Mouse (Mus musculus) intestine, embryonic 16.5 days (tissue): ENCODE measurements around the gene Slc8b1. TPM values are rescaled to one million over a fixed set of nuclear protein-coding genes. Genes with fewer than 3 reads are reported as not detected.

Experiments used
- ATAC-seq: fragments of 200-750 bp; cut with Nextera tagmentation; 2 replicates; pipeline ENCODE4 v1.8.0; 2017; ENCODE audit warnings: moderate TSS enrichment, moderate library complexity
- H3K27ac ChIP-seq: fragments of 300-500 bp; sonication (generic); 2 replicates; pipeline ENCODE4 v1.5.1; 2014; ENCODE audit warnings: mild to moderate bottlenecking, low read length
- H3K27me3 ChIP-seq: fragments of 300-500 bp; sonication (generic); replicated peaks from 2 replicates; pipeline ENCODE4 v1.6.1; 2014; ENCODE audit warnings: low read length, control low read depth, mixed read lengths; ENCODE audit not compliant: control insufficient read depth, insufficient read depth
- H3K36me3 ChIP-seq: fragments of 300-500 bp; sonication (generic); 2 replicates; pipeline ENCODE4 v1.6.1; 2014; ENCODE audit warnings: low read length, control low read depth; ENCODE audit not compliant: control insufficient read depth, insufficient read depth
- H3K4me1 ChIP-seq: fragments of 300-500 bp; sonication (generic); 2 replicates; pipeline ENCODE4 v1.6.1; 2014; ENCODE audit warnings: low read length, control low read depth, mixed read lengths; ENCODE audit not compliant: control insufficient read depth, insufficient read depth
- H3K4me2 ChIP-seq: fragments of 300-500 bp; sonication (generic); 2 replicates; pipeline ENCODE4 v1.6.1; 2014; ENCODE audit warnings: low read depth, low read length, control low read depth
- H3K4me3 ChIP-seq: fragments of 300-500 bp; sonication (generic); 2 replicates; pipeline ENCODE4 v1.5.1; 2014; ENCODE audit warnings: mild to moderate bottlenecking, low read length
- H3K9ac ChIP-seq: fragments of 300-500 bp; sonication (generic); 2 replicates; pipeline ENCODE4 v1.6.1; 2014; ENCODE audit warnings: low read depth, low read length
- H3K9me3 ChIP-seq: fragments of 300-500 bp; sonication (generic); 2 replicates; pipeline ENCODE4 v1.6.1; 2016; ENCODE audit warnings: low read length, control low read depth; ENCODE audit not compliant: control insufficient read depth
- WGBS: fragments of 180-500 bp; shearing (Covaris S2); extraction: QIAGEN DNeasy Blood & Tissue Kit; methylation state at CpG from one replicate; pipeline ENCODE4 v1.1.7; 2014; 5-methylcytosine and 5-hydroxymethylcytosine counted together
- polyA plus RNA-seq: library from polyadenylated mRNA; unstranded; fragments of >200 nt; fragmentation: Nextera tagmentation; extraction: Ambion mirVana; gene quantifications from 2 replicates; pipeline ENCODE4 v1.2.1, GENCODE M21; 2015

Gene Slc8b1
- polyA plus RNA-seq, 1 experiment from 2014 or later, result 6.9 TPM

- no peak for ATAC-seq
- Histone ChIP-seq H3K36me3 (no peaks in the 10 kb centered on the region), H3K9ac (no peak overlapping the region), H3K4me2 (no peak overlapping the region), H3K27me3 (no peaks in the 10 kb centered on the region), H3K4me1 (peaks cover 53% of the 10 kb centered on the region), H3K27ac (no peak overlapping the region), H3K4me3 (no peak overlapping the region), H3K9me3 (no peaks in the 10 kb centered on the region)
- 86% methylated on average over 9 of the region's 9 CpGs for WGBS
These were observed 3.2 kb downstream of the Slc8b1 start for GRCm38 (mm10) chr5:120514031-120514677.

DNA sequence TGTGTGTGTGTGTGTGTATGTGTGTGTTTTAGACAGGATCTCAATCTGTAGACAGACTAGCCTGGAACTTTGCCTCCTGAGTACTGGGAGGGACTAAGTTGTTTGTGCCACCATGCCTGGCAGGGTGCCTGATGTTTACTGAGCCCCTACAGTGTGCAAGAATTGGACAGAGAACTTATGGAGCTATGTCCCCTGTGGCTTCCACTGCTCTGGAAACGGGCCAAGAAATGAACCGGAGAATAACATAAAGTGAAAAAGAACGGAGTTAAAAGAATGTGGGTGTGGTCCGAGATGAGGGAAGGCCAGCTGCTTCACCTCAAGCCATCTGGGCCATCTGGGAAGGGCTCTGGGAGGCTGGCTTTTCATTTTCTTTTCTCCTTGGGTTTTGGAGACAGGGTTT is 3.8 kb downstream of the Slc8b1 start:
- H3K9ac ChIP-seq, result no peak overlapping the region
- no peaks in the 10 kb centered on the region for H3K9me3 ChIP-seq
- H3K27me3 ChIP-seq, result no peaks in the 10 kb centered on the region
- peak; percentile 14 for ATAC-seq
- H3K27ac ChIP-seq, result no peak overlapping the region
- H3K4me3 ChIP-seq, result no peak overlapping the region
- H3K4me1 ChIP-seq, result peaks cover 53% of the 10 kb centered on the region
- no peak overlapping the region for H3K4me2 ChIP-seq
- WGBS, result 7% methylated on average over 4 of the region's 4 CpGs
- H3K36me3 ChIP-seq, result no peaks in the 10 kb centered on the region

- Histone ChIP-seq H3K4me3 (no peak overlapping the region), H3K27me3 (no peaks in the 10 kb centered on the region), H3K36me3 (no peaks in the 10 kb centered on the region), H3K4me1 (peaks cover 53% of the 10 kb centered on the region), H3K27ac (no peak overlapping the region; the same call in 1 of the 2 replicates), H3K9me3 (no peaks in the 10 kb centered on the region), H3K9ac (no peak overlapping the region), H3K4me2 (no peak overlapping the region)
- 75% methylated on average over 7 of the region's 7 CpGs for WGBS
- no peak for ATAC-seq
These were observed 4.5 kb downstream of the Slc8b1 start for GRCm38 (mm10) chr5:120515451-120515850.

GRCm38 (mm10) chr5:120516221-120516984 is 5.4 kb downstream of the Slc8b1 start:
- Histone ChIP-seq H3K27ac (peak overlapping the region; percentile 41; the same call in 1 of the 2 replicates), H3K4me2 (no peak overlapping the region), H3K4me3 (no peak overlapping the region), H3K9me3 (no peaks in the 10 kb centered on the region), H3K36me3 (no peaks in the 10 kb centered on the region), H3K27me3 (no peaks in the 10 kb centered on the region), H3K9ac (peak overlapping the region; percentile 33; the same call in 1 of the 2 replicates), H3K4me1 (peaks cover 51% of the 10 kb centered on the region)
- WGBS, result 56% methylated on average over 15 of the region's 15 CpGs
- 0 out of 2 replicates have a peak, but pooled peaks have one; percentile 10 for ATAC-seq

GRCm38 (mm10) chr5:120517552-120517951 is 6.6 kb downstream of the Slc8b1 start:
- Histone ChIP-seq H3K27ac (no peak overlapping the region), H3K27me3 (no peaks in the 10 kb centered on the region), H3K9ac (no peak overlapping the region), H3K9me3 (no peaks in the 10 kb centered on the region), H3K4me3 (no peak overlapping the region), H3K36me3 (no peaks in the 10 kb centered on the region), H3K4me2 (no peak overlapping the region), H3K4me1 (peaks cover 43% of the 10 kb centered on the region)
- WGBS, result 47% methylated on average over 9 of the region's 9 CpGs
- ATAC-seq, result no peak

- no peak for ATAC-seq
- no peak overlapping the region for H3K27ac ChIP-seq
- H3K4me3 ChIP-seq, result no peak overlapping the region
- no peaks in the 10 kb centered on the region for H3K27me3 ChIP-seq
- 77% methylated on average over 3 of the region's 3 CpGs for WGBS
- no peaks in the 10 kb centered on the region for H3K9me3 ChIP-seq
- no peak overlapping the region for H3K4me2 ChIP-seq
- 0 out of 2 replicates have a peak, but pooled peaks cover under 1% of the 10 kb centered on the region for H3K4me1 ChIP-seq
- no peak overlapping the region for H3K9ac ChIP-seq
- H3K36me3 ChIP-seq, result no peaks in the 10 kb centered on the region
These were observed 11.7 kb downstream of the Slc8b1 start for GRCm38 (mm10) chr5:120522649-120523048.

DNA sequence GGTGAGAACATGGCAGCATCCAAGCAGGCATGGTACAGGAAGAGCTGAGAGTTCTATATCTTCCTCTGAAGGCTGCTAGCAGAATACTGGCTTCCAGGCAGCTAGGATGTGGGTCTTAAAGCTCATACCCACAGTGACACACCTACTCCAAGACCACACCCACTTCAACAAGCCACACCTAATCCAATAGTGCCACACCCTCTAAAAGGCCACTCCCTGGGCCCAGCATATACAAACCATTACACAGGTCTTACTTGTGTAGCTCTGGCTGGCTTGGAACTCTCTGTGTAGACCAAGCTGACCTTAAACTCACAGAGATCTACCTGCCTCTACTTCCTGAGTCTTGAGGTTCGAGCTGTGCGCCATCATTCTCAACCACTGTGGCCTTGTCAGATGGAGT is 13.8 kb downstream of the Slc8b1 start:
- H3K27ac ChIP-seq, result no peak overlapping the region
- no peak for ATAC-seq
- H3K4me2 ChIP-seq, result no peak overlapping the region
- no peaks in the 10 kb centered on the region for H3K4me1 ChIP-seq
- no peaks in the 10 kb centered on the region for H3K9me3 ChIP-seq
- no peak overlapping the region for H3K4me3 ChIP-seq
- no peak overlapping the region for H3K9ac ChIP-seq
- H3K27me3 ChIP-seq, result no peaks in the 10 kb centered on the region
- WGBS, result 97% methylated on average over 2 of the region's 2 CpGs
- no peaks in the 10 kb centered on the region for H3K36me3 ChIP-seq

- no peaks in the 10 kb centered on the region for H3K27me3 ChIP-seq
- WGBS, result 32% methylated on average over 5 of the region's 5 CpGs
- no peak overlapping the region for H3K27ac ChIP-seq
- ATAC-seq, result peak; percentile 54; the same call in 1 of the 2 replicates
- H3K36me3 ChIP-seq, result no peaks in the 10 kb centered on the region
- H3K9ac ChIP-seq, result no peak overlapping the region
- no peaks in the 10 kb centered on the region for H3K4me1 ChIP-seq
- no peaks in the 10 kb centered on the region for H3K9me3 ChIP-seq
- no peak overlapping the region for H3K4me3 ChIP-seq
- no peak overlapping the region for H3K4me2 ChIP-seq
These were observed 14.8 kb downstream of the Slc8b1 start for GRCm38 (mm10) chr5:120525737-120526136.

DNA sequence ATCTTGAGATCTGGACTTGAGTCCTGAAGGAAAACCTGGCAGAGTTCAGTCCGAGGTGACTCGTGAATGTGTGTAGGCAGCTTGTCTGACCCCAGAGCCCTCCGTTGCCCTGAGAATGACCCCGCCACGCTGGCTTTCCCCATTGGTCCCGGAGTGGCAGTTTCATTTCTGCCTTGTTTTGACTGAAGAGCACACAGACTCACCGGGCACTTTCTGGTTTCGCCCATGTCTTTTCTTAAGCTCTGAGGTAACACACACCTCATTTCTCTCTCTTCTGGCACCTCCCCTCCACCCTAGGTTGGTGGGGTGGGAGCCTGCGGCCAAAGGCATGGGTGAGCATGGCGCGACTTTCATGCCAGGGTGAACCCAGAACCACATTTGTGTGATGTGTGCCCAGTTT is 15.3 kb downstream of the Slc8b1 start:
- 64% methylated on average over 11 of the region's 11 CpGs for WGBS
- Histone ChIP-seq H3K27ac (no peak overlapping the region), H3K27me3 (no peaks in the 10 kb centered on the region), H3K4me2 (no peak overlapping the region), H3K9ac (no peak overlapping the region), H3K9me3 (no peaks in the 10 kb centered on the region), H3K4me1 (no peaks in the 10 kb centered on the region), H3K36me3 (no peaks in the 10 kb centered on the region), H3K4me3 (no peak overlapping the region)
- no peak for ATAC-seq
